Mouse (Mus musculus) hindbrain, embryonic 13.5 days (tissue): ENCODE results near the gene Sh3pxd2b. TPM values are rescaled to one million over a fixed set of nuclear protein-coding genes. Genes with fewer than 3 reads are reported as not detected.

Experiments
- ATAC-seq: fragments of 200-750 bp; cut with Nextera tagmentation; 2 replicates; pipeline ENCODE4 v1.8.0; 2017; ENCODE audit warnings: moderate TSS enrichment; ENCODE audit not compliant: low FRiP score
- H3K27ac ChIP-seq: fragments of 300-500 bp; sonication (generic); 2 replicates; pipeline ENCODE4 v1.5.1; 2015; ENCODE audit warnings: inconsistent platforms, mild to moderate bottlenecking, moderate library complexity
- H3K27me3 ChIP-seq: fragments of 300-500 bp; sonication (generic); 2 replicates; pipeline ENCODE4 v1.6.1; 2015; ENCODE audit warnings: mild to moderate bottlenecking, inconsistent platforms
- H3K36me3 ChIP-seq: fragments of 300-500 bp; sonication (generic); 2 replicates; pipeline ENCODE4 v1.6.1; 2015; ENCODE audit warnings: mild to moderate bottlenecking, inconsistent platforms
- H3K4me1 ChIP-seq: fragments of 300-500 bp; sonication (generic); replicated peaks from 2 replicates; pipeline ENCODE4 v1.6.1; 2015; ENCODE audit warnings: inconsistent platforms
- H3K4me2 ChIP-seq: fragments of 300-500 bp; sonication (generic); 2 replicates; pipeline ENCODE4 v1.6.1; 2015; ENCODE audit warnings: inconsistent platforms, mild to moderate bottlenecking, moderate library complexity
- H3K4me3 ChIP-seq: fragments of 300-500 bp; sonication (generic); 2 replicates; pipeline ENCODE4 v1.5.1; 2015; ENCODE audit warnings: mild to moderate bottlenecking, inconsistent platforms
- H3K9ac ChIP-seq: fragments of 300-500 bp; sonication (generic); 2 replicates; pipeline ENCODE4 v1.6.1; 2015; ENCODE audit warnings: mild to moderate bottlenecking, inconsistent platforms
- H3K9me3 ChIP-seq: fragments of 300-500 bp; sonication (generic); 2 replicates; pipeline ENCODE4 v1.6.1; 2016; ENCODE audit warnings: inconsistent platforms
- WGBS: fragments of 180-500 bp; shearing (Covaris S2); methylation state at CpG from one replicate; pipeline ENCODE4 v1.1.7; 2015; 5-methylcytosine and 5-hydroxymethylcytosine counted together
- polyA plus RNA-seq: library from polyadenylated mRNA; unstranded; fragments of >200 nt; fragmentation: Nextera tagmentation; extraction: Ambion mirVana; gene quantifications from 2 replicates; pipeline ENCODE4 v1.2.1, GENCODE M21; 2015

The Sh3pxd2b gene
- polyA plus RNA-seq, 1 experiment from 2014 or later = 21.3 TPM

DNA sequence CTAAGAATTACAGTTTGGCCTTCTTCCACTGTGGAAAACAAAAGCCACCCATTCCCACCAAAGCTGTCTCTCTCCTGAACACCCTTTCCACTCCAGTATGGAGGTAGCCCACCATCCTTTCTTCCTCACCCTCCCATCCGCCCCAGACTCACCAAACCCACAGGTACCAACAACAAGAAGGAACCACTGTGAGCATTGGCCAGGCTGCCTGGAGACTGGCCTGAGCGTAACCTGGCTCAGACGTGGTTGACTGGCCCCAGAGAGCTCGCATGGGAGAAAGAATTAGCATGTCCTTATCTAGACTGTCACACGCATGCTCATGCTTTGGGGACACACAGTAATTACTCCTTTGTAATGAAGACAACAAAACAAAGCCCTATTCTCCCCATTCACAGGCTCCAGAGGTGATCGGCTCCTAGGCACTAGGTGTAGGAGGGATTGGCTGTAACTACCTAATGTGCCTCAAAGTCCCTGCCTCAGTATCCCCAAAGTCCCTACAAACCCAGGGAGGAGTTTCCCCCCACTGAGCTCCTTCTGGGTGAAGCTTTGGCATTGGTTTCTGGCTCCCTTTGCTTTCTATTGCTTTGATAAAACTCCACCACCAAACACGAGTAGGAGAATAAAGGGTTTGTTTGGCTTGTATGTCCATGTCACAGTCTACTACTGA, 36.6 kb downstream of the Sh3pxd2b start:
- Histone ChIP-seq H3K27ac (peak overlapping the region; percentile 81), H3K4me1 (peaks cover 23% of the 10 kb centered on the region), H3K36me3 (peaks cover 48% of the 10 kb centered on the region), H3K27me3 (no peaks in the 10 kb centered on the region), H3K9me3 (no peaks in the 10 kb centered on the region), H3K4me3 (no peak overlapping the region), H3K9ac (no peak overlapping the region), H3K4me2 (no peak overlapping the region)
- 30% methylated on average over 7 of the region's 7 CpGs for WGBS
- ATAC-seq = peak; percentile 49

DNA sequence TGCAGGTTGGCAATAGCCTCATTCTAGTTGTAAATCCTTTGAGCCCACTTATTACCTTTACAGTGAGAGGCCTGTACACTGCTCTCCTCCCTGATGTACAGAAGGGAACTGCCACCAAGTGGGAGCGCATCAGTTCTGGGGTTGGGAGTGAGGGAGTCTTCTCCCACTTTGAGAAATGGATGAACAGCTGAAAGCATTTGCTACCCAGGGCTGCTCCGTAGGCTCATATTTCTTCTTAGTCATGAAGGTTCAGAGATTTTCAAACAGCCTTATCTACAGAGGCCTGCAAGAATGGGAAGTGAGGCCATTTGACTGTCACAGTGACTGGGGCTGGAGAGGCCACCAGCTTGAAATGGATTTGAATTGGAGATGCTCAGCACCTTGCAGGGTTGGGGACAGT, 38.4 kb downstream of the Sh3pxd2b start:
- no peak for ATAC-seq
- Histone ChIP-seq H3K9me3 (no peaks in the 10 kb centered on the region), H3K36me3 (peaks cover 55% of the 10 kb centered on the region), H3K9ac (no peak overlapping the region), H3K4me3 (no peak overlapping the region), H3K27ac (no peak overlapping the region), H3K4me1 (peaks cover 20% of the 10 kb centered on the region), H3K27me3 (no peaks in the 10 kb centered on the region), H3K4me2 (no peak overlapping the region)
- WGBS = 98% methylated on average over 2 of the region's 2 CpGs

- Histone ChIP-seq H3K4me1 (peaks cover 13% of the 10 kb centered on the region), H3K9ac (no peak overlapping the region), H3K9me3 (no peaks in the 10 kb centered on the region), H3K36me3 (peaks cover 46% of the 10 kb centered on the region), H3K4me2 (no peak overlapping the region), H3K27ac (no peak overlapping the region), H3K27me3 (no peaks in the 10 kb centered on the region), H3K4me3 (no peak overlapping the region)
- 83% methylated on average over 2 of the region's 2 CpGs for WGBS
- ATAC-seq = no peak
Measured at GRCm38 (mm10) chr11:32388064-32388463, 40.4 kb downstream of the Sh3pxd2b start.

GRCm38 (mm10) chr11:32393095-32393494, 45.5 kb downstream of the Sh3pxd2b start:
- Histone ChIP-seq H3K9me3 (no peaks in the 10 kb centered on the region), H3K27ac (no peak overlapping the region), H3K9ac (no peak overlapping the region), H3K36me3 (peaks cover 71% of the 10 kb centered on the region), H3K4me2 (no peak overlapping the region), H3K4me3 (no peak overlapping the region), H3K4me1 (no peaks in the 10 kb centered on the region), H3K27me3 (no peaks in the 10 kb centered on the region)
- 84% methylated on average over 2 of the region's 2 CpGs for WGBS
- ATAC-seq = no peak

GRCm38 (mm10) chr11:32395791-32396190, 48.2 kb downstream of the Sh3pxd2b start:
- ATAC-seq = no peak
- no peaks in the 10 kb centered on the region for H3K4me1 ChIP-seq
- no peak overlapping the region for H3K27ac ChIP-seq
- H3K9ac ChIP-seq = no peak overlapping the region
- H3K36me3 ChIP-seq = peaks cover 60% of the 10 kb centered on the region
- no peak overlapping the region for H3K4me2 ChIP-seq
- WGBS = 87% methylated on average over 6 of the region's 6 CpGs
- H3K9me3 ChIP-seq = no peaks in the 10 kb centered on the region
- H3K27me3 ChIP-seq = no peaks in the 10 kb centered on the region
- H3K4me3 ChIP-seq = no peak overlapping the region

DNA sequence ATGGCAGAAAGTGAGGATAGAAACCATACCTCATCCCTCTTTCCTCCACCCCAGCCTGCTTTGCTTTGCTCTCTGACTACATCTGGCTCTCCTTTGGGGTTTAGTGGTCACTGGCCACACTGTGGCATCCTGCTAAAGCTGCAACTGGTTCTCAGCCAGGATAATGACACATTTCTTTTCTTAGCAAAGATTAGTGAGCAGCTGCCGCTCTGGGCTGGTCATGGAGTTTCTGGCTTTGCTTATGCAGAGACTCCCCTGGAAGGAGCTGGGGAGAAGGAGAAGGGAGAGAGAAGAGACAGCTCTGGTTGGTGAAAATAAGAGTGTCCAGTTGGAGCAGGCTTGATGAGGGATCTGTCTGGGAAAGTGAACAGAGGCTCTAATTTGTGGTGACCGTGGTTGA, 50.8 kb downstream of the Sh3pxd2b start:
- no peak for ATAC-seq
- no peaks in the 10 kb centered on the region for H3K9me3 ChIP-seq
- H3K4me2 ChIP-seq = no peak overlapping the region
- H3K27ac ChIP-seq = no peak overlapping the region
- no peaks in the 10 kb centered on the region for H3K27me3 ChIP-seq
- no peak overlapping the region for H3K4me3 ChIP-seq
- peaks cover 69% of the 10 kb centered on the region for H3K36me3 ChIP-seq
- H3K4me1 ChIP-seq = no peaks in the 10 kb centered on the region
- H3K9ac ChIP-seq = no peak overlapping the region
- 77% methylated on average over 2 of the region's 2 CpGs for WGBS

- WGBS = 85% methylated on average over 2 of the region's 2 CpGs
- Histone ChIP-seq H3K4me2 (no peak overlapping the region), H3K9ac (no peak overlapping the region), H3K27ac (no peak overlapping the region), H3K4me1 (0 out of 2 replicates have a peak, but pooled peaks cover under 1% of the 10 kb centered on the region), H3K36me3 (peaks cover 69% of the 10 kb centered on the region), H3K4me3 (no peak overlapping the region), H3K27me3 (no peaks in the 10 kb centered on the region), H3K9me3 (no peaks in the 10 kb centered on the region)
- ATAC-seq = no peak
Measured at GRCm38 (mm10) chr11:32399261-32399660, 51.6 kb downstream of the Sh3pxd2b start.

DNA sequence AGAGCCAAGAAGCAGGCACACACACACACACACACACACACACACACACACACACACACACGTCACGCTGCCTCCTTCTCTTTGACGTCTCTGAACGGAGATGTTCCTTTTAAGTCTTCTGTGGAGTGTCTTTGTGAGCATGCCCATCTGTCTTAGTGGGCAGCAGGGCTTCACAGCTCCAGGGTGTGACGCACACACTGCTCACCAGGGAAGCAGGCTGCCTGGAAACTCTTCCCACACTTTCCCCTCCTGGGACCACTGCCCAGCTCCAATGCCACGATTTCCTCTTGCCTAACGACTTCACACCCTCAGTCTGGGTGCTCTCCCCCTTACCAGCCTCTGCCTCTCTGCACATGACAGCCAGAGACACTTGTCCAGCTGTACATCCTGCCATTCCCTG, 55.1 kb downstream of the Sh3pxd2b start:
- peaks cover 61% of the 10 kb centered on the region for H3K36me3 ChIP-seq
- H3K9me3 ChIP-seq = no peaks in the 10 kb centered on the region
- 61% methylated on average over 7 of the region's 7 CpGs for WGBS
- no peak overlapping the region for H3K27ac ChIP-seq
- no peak overlapping the region for H3K9ac ChIP-seq
- H3K4me1 ChIP-seq = peaks cover 17% of the 10 kb centered on the region
- no peak overlapping the region for H3K4me2 ChIP-seq
- no peaks in the 10 kb centered on the region for H3K27me3 ChIP-seq
- ATAC-seq = no peak
- no peak overlapping the region for H3K4me3 ChIP-seq

DNA sequence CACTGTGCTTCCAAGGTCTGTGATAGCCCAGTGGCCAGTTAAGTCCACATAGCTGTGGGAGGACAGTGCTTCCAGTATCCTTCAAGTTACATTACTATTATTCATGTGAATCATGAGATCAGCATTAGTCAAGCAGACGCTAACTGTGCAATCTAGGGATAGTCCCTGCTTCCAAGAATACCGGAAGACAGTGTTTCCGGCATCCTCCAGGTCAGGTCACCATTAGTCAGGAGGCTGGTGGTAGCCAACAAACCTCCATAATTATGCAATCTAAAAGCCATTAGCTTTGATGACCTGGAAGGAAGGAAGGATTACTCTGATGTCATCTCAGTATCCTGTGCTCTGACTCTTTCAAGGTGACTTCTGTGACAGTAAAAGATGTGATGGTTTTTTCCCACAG, 57.1 kb downstream of the Sh3pxd2b start:
- Histone ChIP-seq H3K9me3 (no peaks in the 10 kb centered on the region), H3K4me1 (peaks cover 17% of the 10 kb centered on the region), H3K36me3 (peaks cover 65% of the 10 kb centered on the region), H3K27ac (peak overlapping the region; percentile 68), H3K27me3 (no peaks in the 10 kb centered on the region), H3K4me3 (no peak overlapping the region), H3K9ac (peak overlapping the region; percentile 39; the same call in 1 of the 2 replicates), H3K4me2 (no peak overlapping the region)
- WGBS = 74% methylated on average over 3 of the region's 3 CpGs
- ATAC-seq = no peak

DNA sequence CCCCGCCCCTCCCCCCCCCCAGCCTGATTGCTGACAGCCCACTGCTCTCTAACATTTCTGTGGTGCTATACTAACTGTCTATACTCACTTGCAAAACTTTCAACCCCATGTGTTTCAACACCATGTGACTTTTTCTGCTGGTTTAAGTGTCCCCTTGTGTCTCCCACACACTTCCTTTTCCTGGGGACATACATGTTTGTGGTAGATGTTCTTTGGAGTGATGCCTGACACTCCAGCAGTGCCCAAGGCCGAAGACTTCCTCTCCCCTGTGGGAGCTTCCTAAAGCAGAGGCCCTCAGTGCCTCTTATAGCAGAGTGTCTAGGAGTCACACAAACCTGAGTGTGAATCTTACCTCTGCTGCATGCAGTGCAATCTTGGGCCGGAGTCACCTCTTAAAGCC, 60.2 kb downstream of the Sh3pxd2b start:
- H3K36me3 ChIP-seq = peaks cover 66% of the 10 kb centered on the region
- H3K9me3 ChIP-seq = no peaks in the 10 kb centered on the region
- WGBS = 82% methylated on average over 3 of the region's 3 CpGs
- H3K4me3 ChIP-seq = no peak overlapping the region
- H3K27ac ChIP-seq = no peak overlapping the region
- no peak overlapping the region for H3K4me2 ChIP-seq
- H3K4me1 ChIP-seq = peaks cover 25% of the 10 kb centered on the region
- no peaks in the 10 kb centered on the region for H3K27me3 ChIP-seq
- no peak for ATAC-seq
- H3K9ac ChIP-seq = no peak overlapping the region

DNA sequence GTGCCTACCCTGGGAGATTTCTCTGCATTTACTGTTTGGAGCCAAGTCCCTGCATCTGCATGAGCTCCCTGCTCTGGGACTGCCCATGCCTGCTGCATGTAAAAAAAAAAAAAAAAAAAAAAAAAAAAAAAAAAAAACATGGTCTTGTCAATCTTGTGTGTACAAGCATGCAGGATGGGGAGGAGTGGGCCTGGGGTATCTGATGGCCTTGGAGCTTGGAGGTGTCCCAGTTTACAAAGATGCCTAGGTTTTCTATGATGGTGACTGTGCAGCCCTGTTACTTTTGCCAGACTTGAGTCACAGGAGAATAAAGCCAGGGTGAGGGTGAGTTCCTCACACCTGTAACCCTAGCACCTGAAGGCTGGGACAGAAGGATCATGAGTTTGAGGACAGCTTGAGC, 61.4 kb downstream of the Sh3pxd2b start:
- Histone ChIP-seq H3K36me3 (peaks cover 69% of the 10 kb centered on the region), H3K4me3 (no peak overlapping the region), H3K27ac (no peak overlapping the region), H3K4me1 (peaks cover 25% of the 10 kb centered on the region), H3K27me3 (no peaks in the 10 kb centered on the region), H3K9ac (no peak overlapping the region), H3K9me3 (no peaks in the 10 kb centered on the region), H3K4me2 (no peak overlapping the region)
- no peak for ATAC-seq

DNA sequence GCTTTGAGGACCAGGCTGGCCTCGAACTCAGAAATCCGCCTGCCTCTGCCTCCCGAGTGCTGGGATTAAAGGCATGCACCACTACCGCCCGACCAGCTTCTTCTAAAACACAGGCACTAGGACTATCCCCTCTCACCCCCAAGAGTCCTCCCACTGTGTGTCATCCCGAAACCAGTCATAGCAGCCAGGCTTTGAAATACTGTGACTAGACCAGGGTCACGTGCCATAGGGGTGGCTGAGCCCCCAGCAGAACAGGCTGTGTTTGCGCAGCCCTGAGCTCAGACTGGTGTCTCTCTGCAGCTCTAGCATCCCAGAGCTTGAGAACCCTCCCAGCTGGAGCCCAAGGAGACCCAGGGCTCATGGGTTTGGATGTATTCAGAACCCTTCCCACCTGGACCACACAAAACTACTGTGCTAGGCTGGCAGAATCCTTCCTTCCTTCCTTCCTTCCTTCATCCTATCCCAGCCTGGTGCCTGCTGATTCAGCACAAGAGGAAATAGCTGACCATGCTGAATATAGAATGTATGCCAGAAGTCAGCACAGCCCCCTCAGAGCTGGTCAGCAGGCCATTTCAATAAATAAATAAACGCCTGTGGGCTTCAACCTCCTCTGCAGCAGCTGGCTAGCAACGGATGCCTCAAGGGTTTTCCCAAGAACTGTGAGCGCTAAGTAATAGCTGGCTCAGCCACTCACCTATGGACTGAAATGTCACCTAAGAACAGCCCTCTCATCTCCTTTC, 62.4 kb downstream of the Sh3pxd2b start:
- no peaks in the 10 kb centered on the region for H3K27me3 ChIP-seq
- no peak for ATAC-seq
- H3K4me3 ChIP-seq = no peak overlapping the region
- H3K9me3 ChIP-seq = no peaks in the 10 kb centered on the region
- H3K36me3 ChIP-seq = peaks cover 72% of the 10 kb centered on the region
- H3K4me1 ChIP-seq = peaks cover 17% of the 10 kb centered on the region
- WGBS = 85% methylated on average over 11 of the region's 11 CpGs
- H3K9ac ChIP-seq = no peak overlapping the region
- H3K4me2 ChIP-seq = no peak overlapping the region
- peak overlapping the region; percentile 44; the same call in 1 of the 2 replicates for H3K27ac ChIP-seq

DNA sequence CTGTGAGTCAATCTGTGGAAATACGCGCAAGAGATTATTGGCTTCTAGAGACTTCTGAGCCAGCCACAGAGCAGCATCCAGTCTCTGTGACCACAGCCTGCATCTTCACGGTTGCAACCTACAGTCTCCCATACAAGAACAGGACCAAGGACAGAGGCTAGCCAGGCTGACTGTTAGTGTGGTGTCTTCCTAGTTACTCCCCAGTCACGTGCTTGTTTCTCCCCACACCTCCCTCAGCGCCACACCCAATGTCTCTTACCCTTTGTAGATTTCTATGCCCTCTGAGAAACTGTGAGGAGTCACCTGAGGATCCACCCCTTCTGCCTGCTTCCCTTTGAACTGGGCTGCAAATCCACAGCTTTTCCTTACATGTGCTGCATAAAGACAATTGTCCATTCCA, 72.4 kb downstream of the Sh3pxd2b start:
- Histone ChIP-seq H3K9me3 (no peaks in the 10 kb centered on the region), H3K4me3 (no peak overlapping the region), H3K36me3 (peaks cover 94% of the 10 kb centered on the region), H3K27me3 (no peaks in the 10 kb centered on the region), H3K27ac (no peak overlapping the region), H3K9ac (no peak overlapping the region), H3K4me2 (no peak overlapping the region), H3K4me1 (0 out of 2 replicates have a peak, but pooled peaks cover 5% of the 10 kb centered on the region)
- WGBS = 85% methylated on average over 5 of the region's 5 CpGs
- no peak for ATAC-seq
